Mouse (Mus musculus) fibroblast of lung, adult 2 months (primary cell): ENCODE results near the gene Ntrk1.

Source experiments
- DNase-seq: peaks from one replicate; pipeline ENCODE4 v3.0.0-alpha.2; 2011; ENCODE audit warnings: low read depth

The Ntrk1 gene

DNA sequence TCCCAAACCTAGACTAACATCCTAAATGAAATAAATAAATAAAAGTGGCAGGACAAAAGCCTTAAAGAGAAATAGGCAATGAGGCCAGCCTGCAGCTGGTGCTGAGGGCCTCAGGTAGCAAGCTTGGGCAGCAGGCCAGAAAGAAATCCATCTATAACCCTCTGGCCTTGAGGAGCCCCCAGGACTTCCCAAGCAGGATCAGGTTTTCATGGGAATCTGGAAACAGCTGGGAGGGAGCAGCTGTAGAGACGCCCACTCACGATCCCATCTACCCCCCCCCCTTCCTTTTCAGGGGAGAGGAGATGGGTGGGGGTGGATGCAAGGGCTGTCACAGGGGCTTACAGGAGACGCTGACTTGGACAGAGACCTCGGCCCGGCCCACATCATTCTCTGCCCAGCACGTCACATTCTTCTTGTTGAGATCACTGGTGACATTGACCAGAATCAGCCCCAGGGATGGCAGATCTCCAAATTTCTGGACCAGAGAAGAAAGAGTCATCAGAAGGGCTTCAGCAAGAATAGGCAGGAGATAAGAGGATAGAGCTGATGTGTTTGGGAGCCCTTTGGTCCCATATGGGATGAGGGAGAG lies 9.2 kb downstream of the Ntrk1 start:
- no peak for DNase-seq

- DNase-seq: no peak
Measured at GRCm38 (mm10) chr3:87785156-87785555, 9.8 kb downstream of the Ntrk1 start.

DNA sequence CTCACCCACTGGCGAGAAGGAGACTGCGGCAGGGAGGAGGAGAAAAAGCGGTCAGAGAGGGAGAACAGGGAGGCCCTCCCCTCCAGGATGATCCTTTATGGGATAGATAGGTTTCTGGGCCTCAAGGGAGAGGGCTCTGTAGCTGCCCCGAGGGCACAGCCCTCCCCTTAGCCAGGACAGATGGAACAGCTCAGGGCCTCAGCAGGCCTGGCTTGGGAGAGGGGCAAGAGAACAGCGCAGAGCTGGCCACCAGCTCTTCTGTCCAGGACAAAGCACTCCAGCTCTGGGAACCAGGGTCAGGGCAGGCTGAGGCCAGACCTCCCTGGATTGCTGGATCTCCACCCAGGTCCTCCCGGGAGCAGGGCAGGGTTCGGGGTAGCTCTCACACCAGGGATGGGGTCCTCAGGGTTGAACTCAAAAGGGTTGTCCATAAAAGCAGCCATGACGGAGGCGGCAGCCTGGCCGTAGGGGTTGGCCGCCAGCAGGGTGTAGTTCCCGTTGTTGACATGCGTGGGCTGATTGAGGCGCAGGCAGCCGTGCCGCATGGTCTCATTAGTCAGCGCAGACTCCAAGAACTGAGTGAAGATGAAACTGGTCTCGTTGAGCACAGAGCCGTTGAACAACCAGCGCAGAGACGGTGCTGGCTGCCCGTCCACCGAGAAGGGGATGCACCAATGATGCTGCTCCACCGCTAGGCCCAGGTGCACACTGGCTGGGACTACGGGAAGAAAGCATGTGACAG lies 11.5 kb downstream of the Ntrk1 start:
- no peak for DNase-seq

- no peak for DNase-seq
Measured at GRCm38 (mm10) chr3:87779086-87779485, 15.9 kb downstream of the Ntrk1 start.

GRCm38 (mm10) chr3:87778283-87778682 lies 16.7 kb downstream of the Ntrk1 start:
- no peak for DNase-seq

GRCm38 (mm10) chr3:87771088-87771487 lies 23.9 kb downstream of the Ntrk1 start:
- no peak for DNase-seq

GRCm38 (mm10) chr3:87770280-87770679 lies 24.7 kb downstream of the Ntrk1 start:
- no peak for DNase-seq

DNA sequence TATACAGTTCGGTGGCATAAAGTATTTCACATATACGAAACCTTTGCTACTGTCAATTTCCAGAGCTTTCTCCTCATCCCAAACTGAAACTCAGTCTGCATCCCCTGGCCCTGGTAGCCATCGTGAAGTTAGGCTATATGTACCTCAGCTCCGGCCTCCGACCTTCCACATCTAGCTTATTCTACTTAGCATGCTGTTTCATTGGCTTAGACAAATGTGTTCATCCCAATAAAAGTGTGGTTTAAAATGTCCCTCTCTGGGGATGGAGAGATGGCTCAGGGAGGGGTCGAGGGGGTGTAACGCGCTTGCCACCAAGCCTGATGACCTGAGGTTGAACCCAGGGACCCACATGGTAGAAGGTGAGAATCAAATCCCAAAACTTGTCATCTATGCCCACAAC lies 25.5 kb downstream of the Ntrk1 start:
- no peak for DNase-seq

DNA sequence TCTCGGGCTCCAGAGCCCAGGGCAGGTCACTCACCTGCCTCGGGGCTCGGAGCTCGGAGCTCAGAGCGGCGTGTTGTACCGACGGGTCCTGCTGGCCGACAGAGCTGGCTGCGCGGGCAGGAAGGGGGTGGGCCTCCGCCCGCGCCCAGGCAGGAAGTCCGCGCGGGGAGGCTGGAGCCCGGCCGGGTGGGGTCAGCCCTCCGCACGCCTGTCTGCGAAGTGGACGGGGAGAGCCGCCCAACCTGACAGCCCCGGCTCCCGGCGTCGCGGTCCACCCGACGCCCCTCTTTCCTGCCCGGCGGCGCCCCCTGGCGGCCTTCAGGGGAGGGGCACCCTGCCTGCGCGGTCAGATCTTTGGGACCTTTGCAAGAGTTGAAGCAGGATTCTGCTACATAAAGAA lies 26.1 kb downstream of the Ntrk1 start:
- no peak for DNase-seq

DNA sequence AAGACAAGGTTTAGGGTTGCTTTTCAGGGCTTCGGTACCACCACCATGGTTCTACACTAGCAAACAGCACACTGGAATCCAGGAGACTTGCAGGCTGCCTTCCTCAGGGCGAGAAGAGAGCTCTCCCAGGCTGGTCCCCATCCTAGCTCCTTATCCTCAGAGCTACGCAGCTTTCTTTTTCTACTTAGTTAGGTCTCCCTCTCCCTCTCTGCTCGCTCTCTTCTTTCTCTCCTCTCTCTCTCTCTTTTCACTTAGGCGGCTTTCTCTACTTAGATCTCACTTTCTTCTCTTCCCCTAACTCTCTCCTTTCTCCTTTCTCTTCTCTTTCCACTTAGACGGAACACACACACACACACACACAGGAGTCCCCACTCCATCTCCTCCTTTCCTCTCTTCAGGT lies 26.5 kb downstream of the Ntrk1 start:
- no peak for DNase-seq

DNA sequence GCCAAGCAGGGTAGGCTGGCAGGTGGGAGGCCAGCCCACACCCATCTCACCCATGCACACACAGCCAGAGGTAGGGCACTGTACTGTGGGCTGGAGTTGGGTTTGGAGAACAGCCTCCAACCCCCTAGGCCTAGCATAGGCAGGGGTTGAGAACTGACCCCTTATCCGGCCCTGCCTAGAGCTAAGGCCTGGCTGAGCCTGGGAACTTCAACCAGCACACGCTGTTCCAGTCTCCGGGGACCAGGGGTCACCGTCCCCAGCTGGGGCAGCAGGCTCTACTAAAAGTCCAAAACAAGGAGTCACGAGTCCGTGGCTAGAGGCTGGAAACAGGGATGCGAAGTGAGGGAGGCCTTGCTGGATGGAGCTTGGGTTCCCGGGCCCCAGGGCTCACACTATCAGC lies 27.2 kb downstream of the Ntrk1 start:
- no peak for DNase-seq

DNA sequence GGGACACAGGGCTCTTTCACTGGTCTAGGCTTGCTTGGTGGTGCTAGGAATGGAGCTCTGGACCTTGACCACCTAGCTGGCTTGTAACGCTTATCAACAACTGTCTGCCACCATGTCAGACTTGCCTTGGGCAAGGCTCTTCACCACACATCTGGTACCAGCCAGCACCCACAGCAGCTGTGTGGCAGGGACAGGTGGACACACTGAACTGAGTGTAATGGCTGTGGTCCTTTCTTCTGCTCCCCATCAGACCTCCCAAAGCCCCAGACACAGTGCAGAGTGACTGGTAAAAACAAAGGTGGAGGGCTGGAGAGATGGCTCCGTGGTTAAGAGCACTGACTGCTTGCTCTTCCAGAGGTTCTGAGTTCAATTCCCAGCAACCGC lies 28.7 kb downstream of the Ntrk1 start:
- no peak for DNase-seq

DNA sequence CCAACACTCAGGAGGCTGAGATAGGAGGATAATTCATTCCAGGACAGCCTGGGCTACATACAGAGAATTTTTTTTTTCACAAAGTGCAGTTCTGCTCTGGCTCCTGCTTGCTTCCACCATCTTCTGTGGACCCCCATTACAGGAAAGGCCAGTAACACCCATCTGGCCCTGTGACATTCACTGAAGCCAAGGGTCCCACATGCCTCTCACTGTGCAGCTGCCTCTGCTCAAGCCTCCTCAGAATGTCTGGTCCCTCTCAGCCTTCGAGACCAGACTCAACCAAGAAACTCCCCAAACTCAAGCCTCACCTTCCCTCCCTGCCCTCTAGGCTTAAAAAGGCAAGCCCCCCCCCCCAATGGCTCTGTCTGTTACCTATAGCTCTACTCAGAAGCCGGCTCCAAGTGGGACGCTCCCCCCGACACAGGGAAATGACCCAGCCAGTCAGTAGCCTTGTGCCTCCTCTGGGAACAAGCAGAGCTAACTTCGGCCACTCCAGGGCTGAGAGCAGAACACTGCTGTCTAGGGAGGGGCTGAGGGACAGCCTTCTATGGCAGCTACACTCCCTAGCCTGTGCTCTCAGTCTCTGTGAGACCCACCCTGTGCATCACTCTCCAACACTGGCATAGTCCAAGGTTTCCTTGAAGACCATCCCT lies 29.2 kb downstream of the Ntrk1 start:
- DNase-seq: no peak

- DNase-seq: no peak
Measured at GRCm38 (mm10) chr3:87765091-87765490, 29.9 kb downstream of the Ntrk1 start.

- no peak for DNase-seq
Measured at GRCm38 (mm10) chr3:87764506-87764905, 30.5 kb downstream of the Ntrk1 start.

GRCm38 (mm10) chr3:87763683-87764289 lies 31.2 kb downstream of the Ntrk1 start:
- DNase-seq: no peak

- no peak for DNase-seq
Measured at GRCm38 (mm10) chr3:87763202-87763601, 31.8 kb downstream of the Ntrk1 start.

DNA sequence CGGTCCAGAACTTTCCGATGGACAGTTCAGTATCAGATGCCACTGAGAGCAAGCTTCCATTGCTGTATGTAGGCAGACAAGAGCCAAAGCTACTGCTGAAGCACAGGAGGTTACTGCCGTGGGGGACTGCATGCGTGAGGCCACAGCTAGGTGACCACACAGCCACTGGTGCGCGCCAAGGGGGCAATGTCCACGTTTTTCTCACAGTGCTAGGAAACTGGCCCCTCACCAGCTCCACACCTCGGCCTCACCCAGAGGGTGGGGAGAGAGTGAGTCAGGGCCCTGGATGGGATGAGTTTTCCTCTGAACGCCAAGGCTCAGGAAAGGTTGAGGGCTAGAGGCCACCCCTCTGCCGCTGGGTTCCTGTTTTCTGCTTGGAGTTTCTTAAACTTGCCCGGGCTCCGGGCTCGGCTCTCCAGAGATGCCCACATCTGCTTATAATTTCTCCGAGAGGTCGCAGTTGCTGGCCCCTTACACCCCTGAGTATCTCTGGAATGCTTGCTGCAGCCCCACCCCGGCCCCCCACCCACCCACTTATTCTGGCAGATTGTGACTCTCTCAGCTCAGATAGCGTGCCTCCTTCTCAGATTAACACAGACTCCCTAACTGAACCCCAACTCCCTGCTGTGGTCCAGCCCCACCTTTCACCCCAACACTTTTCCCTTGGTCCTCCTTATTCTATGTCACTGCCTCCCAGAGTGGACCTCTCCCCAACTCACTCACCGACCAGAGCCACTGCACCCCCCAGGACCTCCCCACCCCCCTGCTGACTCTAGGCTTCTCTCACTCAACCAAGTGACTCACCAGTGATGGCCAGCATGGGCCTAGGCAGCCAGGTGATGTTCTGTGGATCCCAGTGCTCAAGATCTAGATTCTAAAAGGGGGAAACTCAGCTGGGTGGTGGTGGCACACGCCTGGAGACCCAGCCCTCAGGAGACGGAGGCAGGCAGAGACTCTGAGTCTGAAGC lies 33.3 kb downstream of the Ntrk1 start:
- no peak for DNase-seq

DNA sequence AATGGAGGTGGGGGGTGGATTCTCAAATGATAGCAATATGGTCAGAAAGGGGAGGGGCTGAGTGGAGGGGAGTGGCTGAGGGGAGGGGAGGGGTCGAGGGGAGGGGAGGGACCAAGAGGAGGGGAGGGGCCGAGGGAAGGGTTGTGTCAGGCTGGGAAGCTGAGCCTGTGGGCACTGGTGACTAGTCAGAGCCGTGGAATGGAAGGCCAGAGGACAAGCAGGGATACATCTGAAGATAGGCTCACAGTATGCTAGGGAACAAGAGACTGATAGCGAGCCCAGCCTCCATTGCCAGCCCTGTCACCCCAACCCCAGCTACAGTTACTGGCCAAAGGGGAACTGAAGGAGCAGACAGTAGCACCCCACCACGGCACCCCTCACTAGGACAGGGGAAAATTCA lies 36.3 kb downstream of the Ntrk1 start:
- no peak for DNase-seq

GRCm38 (mm10) chr3:87756488-87756887 lies 38.5 kb downstream of the Ntrk1 start:
- DNase-seq: no peak

DNA sequence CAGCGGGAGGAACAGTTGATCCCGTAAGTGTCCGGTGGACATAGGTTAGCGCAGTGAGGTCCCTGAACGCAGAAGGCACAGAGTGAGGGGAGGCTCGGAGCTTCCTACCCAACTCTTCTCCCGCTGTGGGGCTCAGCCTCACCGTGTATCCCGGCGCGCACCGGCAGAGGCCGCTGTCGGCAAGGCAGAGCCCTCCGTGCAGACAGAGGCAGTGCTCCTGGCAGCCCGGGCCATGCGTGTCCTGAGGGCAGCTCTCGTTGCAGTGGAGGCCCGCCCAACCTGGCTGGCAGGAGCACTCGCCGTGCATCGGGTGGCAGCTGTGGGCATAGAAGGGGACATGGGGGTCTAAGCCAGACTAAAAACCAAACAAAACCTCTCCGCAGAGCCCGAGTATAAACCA lies 39.0 kb downstream of the Ntrk1 start:
- no peak for DNase-seq

DNA sequence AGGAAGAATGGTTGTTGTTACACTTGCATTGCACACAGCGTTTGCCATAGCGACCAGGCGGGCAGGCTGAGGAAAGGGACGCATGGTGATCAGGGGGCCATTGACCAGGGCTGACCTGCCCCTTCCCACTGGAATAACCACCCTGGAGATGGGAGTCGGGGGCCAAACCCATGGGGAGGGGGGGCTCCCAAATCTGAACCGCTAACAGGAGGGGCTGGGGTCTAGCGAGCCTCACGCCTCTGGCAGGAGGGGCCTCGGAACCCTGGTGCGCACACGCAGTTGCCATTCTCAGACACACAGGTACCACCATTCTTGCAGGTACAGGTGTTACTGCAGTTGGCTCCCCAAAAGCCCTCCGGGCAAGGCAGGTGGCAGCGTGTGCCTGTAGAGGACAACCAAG lies 41.1 kb downstream of the Ntrk1 start:
- DNase-seq: no peak
